Mouse (Mus musculus) ES-E14 (cell line): Measurements from ENCODE around the gene Doc2g. TPM values are rescaled to one million over a fixed set of nuclear protein-coding genes. Genes with fewer than 3 reads are reported as not detected.

ENCODE experiments used
- DNase-seq: peaks from one replicate; pipeline ENCODE4 v3.0.0-alpha.2; 2013; ENCODE audit warnings: low read depth, low spot score
- H3K27ac ChIP-seq: 2 replicates; pipeline ENCODE4 v1.5.1; 2012; ENCODE audit warnings: low read depth, mild to moderate bottlenecking, low read length, moderate library complexity, mixed read lengths; ENCODE audit not compliant: poor library complexity, insufficient read depth, severe bottlenecking
- H3K36me3 ChIP-seq: 2 replicates; pipeline ENCODE4 v1.6.1; 2012; ENCODE audit warnings: mild to moderate bottlenecking, low read length, moderate library complexity, mixed read lengths; ENCODE audit not compliant: control insufficient read depth, poor library complexity, insufficient read depth, severe bottlenecking
- H3K4me1 ChIP-seq, 2 experiments: fragments of 150-350 bp in 1 of 2; sonication (generic) in 1 of 2; 2 replicates each; pipeline ENCODE4 v1.6.1; 2012; ENCODE audit warnings: low read length in 2 of 2, mild to moderate bottlenecking in 1 of 2, mixed read lengths in 1 of 2; ENCODE audit not compliant: control insufficient read depth in 2 of 2, insufficient read depth in 2 of 2, poor library complexity in 1 of 2
- H3K4me3 ChIP-seq, 2 experiments: fragments of 150-350 bp in 1 of 2; sonication (generic) in 1 of 2; 2 replicates each; pipeline ENCODE4 v1.5.1; 2012; ENCODE audit warnings: low read length in 2 of 2, low read depth in 1 of 2, mild to moderate bottlenecking in 1 of 2, mixed read lengths in 1 of 2; ENCODE audit not compliant: insufficient read depth in 1 of 2, poor library complexity in 1 of 2, severe bottlenecking in 1 of 2
- H3K9ac ChIP-seq: 2 replicates; pipeline ENCODE4 v1.6.1; 2012; ENCODE audit warnings: low read depth, mild to moderate bottlenecking, low read length, mixed read lengths; ENCODE audit not compliant: poor library complexity, insufficient read depth, severe bottlenecking
- H3K9me3 ChIP-seq: fragments of 150-350 bp; sonication (generic); 2 replicates; pipeline ENCODE4 v1.6.1; 2012; ENCODE audit warnings: low read depth, mild to moderate bottlenecking, low read length; ENCODE audit not compliant: control insufficient read depth, insufficient read depth
- CHD2 ChIP-seq: IDR thresholded peaks from 2 replicates; pipeline ENCODE4 v1.6.1; 2014; ENCODE audit warnings: mild to moderate bottlenecking, low read depth, low read length, inconsistent platforms
- HCFC1 ChIP-seq: IDR thresholded peaks from 2 replicates; pipeline ENCODE4 v1.6.1; 2012; ENCODE audit warnings: low read length, inconsistent platforms, borderline replicate concordance; ENCODE audit not compliant: insufficient read depth
- MAFK ChIP-seq: IDR thresholded peaks from 2 replicates; pipeline ENCODE4 v1.6.1; 2014; ENCODE audit warnings: mild to moderate bottlenecking, low read depth, low read length, inconsistent platforms; ENCODE audit not compliant: insufficient read depth
- ZC3H11A ChIP-seq: IDR thresholded peaks from 2 replicates; pipeline ENCODE4 v1.6.1; 2012; ENCODE audit warnings: low read depth, mild to moderate bottlenecking, inconsistent platforms, low read length, borderline replicate concordance
- ZNF384 ChIP-seq: IDR thresholded peaks from 2 replicates; pipeline ENCODE4 v1.6.1; 2012; ENCODE audit warnings: low read depth, low read length, inconsistent platforms
- in situ Hi-C, 2 experiments: fragments of 600-800 bp; cut with MboI; formaldehyde crosslinking; loops; one replicate each; pipeline ENCODE4 v1.15.1; 2025; ENCODE audit warnings: low sequenced_read_pairs in 2 of 2, inconsistent platforms in 1 of 2; ENCODE audit not compliant: unreplicated experiment in 2 of 2
- total RNA-seq: library from RNA; depleted of rRNA; stranded (reverse); fragments of 300-350 nt; gene quantifications from 2 replicates; pipeline ENCODE4 v1.2.3, GENCODE M21; 2012

Gene Doc2g
- total RNA-seq, 1 experiment: 4.6 TPM

GRCm38 (mm10) chr19:3996747-3997146, 6.4 kb upstream of the Doc2g start:
- TF ChIP-seq HCFC1: no peak
- peaks cover 0 to 5% of the 10 kb centered on the region in 2 experiments; a peak in 2 of 4 replicates for H3K4me1 ChIP-seq
- in situ Hi-C loops: no loop called here

GRCm38 (mm10) chr19:3997231-3997630, 5.9 kb upstream of the Doc2g start:
- Histone ChIP-seq H3K4me3 (no peak overlapping the region), H3K27ac (no peak overlapping the region), H3K9ac (no peak overlapping the region), H3K9me3 (no peaks in the 10 kb centered on the region), H3K4me1 (peaks cover 0 to 5% of the 10 kb centered on the region in 2 experiments; a peak in 2 of 4 replicates), H3K36me3 (no peaks in the 10 kb centered on the region; the same call in 1 of the 2 replicates)
- in situ Hi-C loops: no loop called here
- no peak for TF ChIP-seq HCFC1
- TF ChIP-seq ZNF384: no peak
- TF ChIP-seq MAFK: no peak
- no peak for TF ChIP-seq ZC3H11A
- no peak for TF ChIP-seq CHD2
- no peak for DNase-seq

More at GRCm38 (mm10) chr19:3996747-3997146, 6.4 kb upstream of the Doc2g start:
- no peak for DNase-seq
- Histone ChIP-seq H3K9me3 (no peaks in the 10 kb centered on the region), H3K27ac (no peak overlapping the region), H3K9ac (no peak overlapping the region), H3K4me3 (no peak overlapping the region), H3K36me3 (no peaks in the 10 kb centered on the region; the same call in 1 of the 2 replicates)

- Histone ChIP-seq H3K9me3 (no peaks in the 10 kb centered on the region), H3K4me1 (peaks cover 0 to 10% of the 10 kb centered on the region in 2 experiments; a peak in 2 of 4 replicates), H3K9ac (no peak overlapping the region), H3K27ac (no peak overlapping the region), H3K36me3 (no peaks in the 10 kb centered on the region; the same call in 1 of the 2 replicates), H3K4me3 (no peak overlapping the region)
- DNase-seq: no peak
- TF ChIP-seq ZNF384: no peak
- in situ Hi-C loops: no loop called here
Observed at GRCm38 (mm10) chr19:3998335-3998734, 4.8 kb upstream of the Doc2g start.

- no peaks in the 10 kb centered on the region; the same call in 1 of the 2 replicates for H3K36me3 ChIP-seq
- peaks cover 0 to 16% of the 10 kb centered on the region in 2 experiments; a peak in 2 of 4 replicates for H3K4me1 ChIP-seq
- no peak overlapping the region for H3K27ac ChIP-seq
- TF ChIP-seq ZC3H11A (no peak), HCFC1 (no peak), MAFK (no peak), CHD2 (no peak), ZNF384 (no peak)
- H3K9ac ChIP-seq: peak overlapping the region; percentile 1; the same call in 1 of the 2 replicates
- in situ Hi-C loops: no loop called here
- DNase-seq: no peak
- H3K9me3 ChIP-seq: no peaks in the 10 kb centered on the region
- peak overlapping the region in 1 of 2 experiments; percentile 95; a peak in 2 of 4 replicates for H3K4me3 ChIP-seq
Observed at GRCm38 (mm10) chr19:3999121-3999730, 3.9 kb upstream of the Doc2g start.
